In the genomic region with DNA sequence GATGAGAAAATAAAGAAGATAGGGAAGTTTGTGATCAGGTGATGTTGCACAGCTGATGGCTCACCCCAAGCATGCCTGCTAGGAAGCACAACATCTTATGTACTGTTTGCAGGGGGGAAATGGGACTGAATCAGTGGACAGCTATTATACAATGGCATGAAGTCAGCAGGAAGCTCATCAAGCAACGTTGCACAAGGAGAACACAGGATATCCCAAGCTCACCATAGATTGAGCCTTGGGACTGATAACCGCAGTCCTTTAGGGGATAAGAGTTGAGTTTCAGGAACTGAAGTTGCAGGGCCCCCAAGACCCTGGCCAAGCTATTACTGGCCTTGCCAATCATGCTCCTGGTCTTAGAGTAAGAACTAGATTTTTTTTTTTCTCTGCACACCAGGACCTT, we compare ENCODE assay signal across 28 mouse cellular contexts.
DNase-seq lines count a peak whose midpoint lies in the region; ATAC-seq and TF ChIP-seq lines count a peak whose summit lies in the region.
"Had no signal": no experiment of that assay in that cellular context is flagged by ENCODE, and none has a peak within 500 bp of the region (broad histone marks: within the 10 kb centered on the region; RNA-seq: fewer than 3 reads in every experiment).

No protein-coding gene starts in this region.

- H3K9me3 ChIP-seq in heart, postnatal 0 days (replicated peaks; ENCODE audit: control insufficient read depth, low read length) = no peaks in the 10 kb centered on the region
- no peaks in the 10 kb centered on the region for H3K9me3 ChIP-seq in liver, postnatal 0 days (ENCODE audit: low read length)
- H3K9me3 ChIP-seq in liver, embryonic 12.5 days (replicated peaks) = no peaks in the 10 kb centered on the region
- H3K9me3 ChIP-seq: embryonic facial prominence, embryonic 12.5 days; embryonic facial prominence, embryonic 15.5 days; G1E; heart, embryonic 10.5 days; hindbrain, embryonic 10.5 days; hindbrain, embryonic 13.5 days had no signal

- TF ChIP-seq EP300 in heart, postnatal 0 days (IDR thresholded peaks at IDR 0.05; ENCODE audit: low read depth) = no peak
- TF ChIP-seq EP300 in liver, postnatal 0 days (IDR thresholded peaks at IDR 0.05; ENCODE audit: low read depth) = 0 out of 2 replicates have a peak, but pooled peaks have one; percentile 9

- 64% methylated on average over 2 of the region's 2 CpGs for WGBS in heart, postnatal 0 days
- 39% methylated on average over 2 of the region's 2 CpGs for WGBS in liver, postnatal 0 days (ENCODE audit: insufficient replicate concordance)
- WGBS in liver, embryonic 12.5 days (ENCODE audit: insufficient replicate concordance) = 35% methylated on average over 2 of the region's 2 CpGs

- no peak overlapping the region for H3K4me3 ChIP-seq in heart, postnatal 0 days (ENCODE audit: low read depth, low read length)
- no peak overlapping the region for H3K4me3 ChIP-seq in liver, postnatal 0 days (ENCODE audit: low read depth, low read length)
- no peak overlapping the region for H3K4me3 ChIP-seq in liver, embryonic 12.5 days
- H3K4me3 ChIP-seq: embryonic facial prominence, embryonic 12.5 days; embryonic facial prominence, embryonic 15.5 days; gastrocnemius, adult 2 months; heart, embryonic 10.5 days; hindbrain, embryonic 10.5 days; hindbrain, embryonic 13.5 days had no signal

- no peaks in the 10 kb centered on the region for H3K27me3 ChIP-seq in heart, postnatal 0 days (ENCODE audit: control insufficient read depth, insufficient read depth, low read length)
- no peaks in the 10 kb centered on the region for H3K27me3 ChIP-seq in liver, postnatal 0 days (ENCODE audit: insufficient read depth, low read length)
- no peaks in the 10 kb centered on the region for H3K27me3 ChIP-seq in liver, embryonic 12.5 days (replicated peaks)
- H3K27me3 ChIP-seq: CH12.LX; embryonic facial prominence, embryonic 12.5 days; embryonic facial prominence, embryonic 15.5 days; hindbrain, embryonic 13.5 days; Patski had no signal

- no peak for ATAC-seq in heart, postnatal 0 days (ENCODE audit: insufficient read depth, low read depth)
- ATAC-seq in liver, postnatal 0 days = no peak
- ATAC-seq in liver, embryonic 12.5 days = no peak
- peak; percentile 80 for ATAC-seq in megakaryocyte progenitor cell, adult 5-6 weeks (replicated peaks; ENCODE audit: poor library complexity)
- ATAC-seq: forebrain, embryonic 14.5 days; forebrain, postnatal 0 days; hindbrain, embryonic 16.5 days; Patski had no signal

- H3K9ac ChIP-seq in heart, postnatal 0 days (replicated peaks; ENCODE audit: low read depth, low read length) = no peak overlapping the region
- no peak overlapping the region for H3K9ac ChIP-seq in liver, postnatal 0 days (replicated peaks)
- no peak overlapping the region for H3K9ac ChIP-seq in liver, embryonic 12.5 days
- H3K9ac ChIP-seq: embryonic facial prominence, embryonic 12.5 days; embryonic facial prominence, embryonic 15.5 days; forebrain, postnatal 0 days; hindbrain, embryonic 13.5 days had no signal

- H3K4me1 ChIP-seq in heart, postnatal 0 days (ENCODE audit: control insufficient read depth, insufficient read depth) = no peaks in the 10 kb centered on the region
- H3K4me1 ChIP-seq in liver, postnatal 0 days (ENCODE audit: insufficient read depth) = 0 out of 2 replicates have a peak, but pooled peaks cover 2% of the 10 kb centered on the region
- 0 out of 2 replicates have a peak, but pooled peaks cover under 1% of the 10 kb centered on the region for H3K4me1 ChIP-seq in liver, embryonic 12.5 days
- H3K4me1 ChIP-seq: embryonic facial prominence, embryonic 12.5 days; embryonic facial prominence, embryonic 15.5 days had no signal

- H3K4me2 ChIP-seq in heart, postnatal 0 days (ENCODE audit: low read depth, low read length) = no peak overlapping the region
- H3K4me2 ChIP-seq in liver, postnatal 0 days (ENCODE audit: low read depth, low read length) = no peak overlapping the region
- no peak overlapping the region for H3K4me2 ChIP-seq in liver, embryonic 12.5 days
- H3K4me2 ChIP-seq: embryonic facial prominence, embryonic 12.5 days; embryonic facial prominence, embryonic 15.5 days; hindbrain, embryonic 13.5 days had no signal

- no peaks in the 10 kb centered on the region for H3K36me3 ChIP-seq in heart, postnatal 0 days (replicated peaks; ENCODE audit: control insufficient read depth, insufficient read depth, low read length)
- H3K36me3 ChIP-seq in liver, postnatal 0 days (replicated peaks; ENCODE audit: insufficient read depth, low read length) = peaks cover 3% of the 10 kb centered on the region
- 0 out of 2 replicates have a peak, but pooled peaks cover 2% of the 10 kb centered on the region for H3K36me3 ChIP-seq in liver, embryonic 12.5 days
- H3K36me3 ChIP-seq: embryonic facial prominence, embryonic 12.5 days; embryonic facial prominence, embryonic 15.5 days; heart, embryonic 10.5 days; hindbrain, embryonic 10.5 days; hindbrain, embryonic 13.5 days had no signal

- peak; percentile 13 for DNase-seq in heart, postnatal 0 days (ENCODE audit: low spot score)
- no peak for DNase-seq in heart, adult 9 months (ENCODE audit: low spot score in 2 of 2)
- no peak for DNase-seq in liver, postnatal 0 days
- no peak for DNase-seq in urinary bladder, postnatal 36 days (ENCODE audit: low spot score in 2 of 2)
- DNase-seq: adrenal gland, postnatal 10 days; adrenal gland, postnatal 36 days; B cell, adult 2 months; cerebellum, adult 18-20 months; cerebellum, adult 9-10 months; cerebellum, postnatal 14 days; forebrain, postnatal 0 days; gastrocnemius, adult 2 months; gastrocnemius, postnatal 14 days; heart, adult 18-20 months; heart, postnatal 10 days; heart, postnatal 36 days had no signal

- H3K27ac ChIP-seq in heart, postnatal 0 days (ENCODE audit: low read depth) = no peak overlapping the region
- H3K27ac ChIP-seq in liver, postnatal 0 days (ENCODE audit: low read depth) = no peak overlapping the region
- H3K27ac ChIP-seq in liver, embryonic 12.5 days = no peak overlapping the region
- H3K27ac ChIP-seq: embryonic facial prominence, embryonic 12.5 days; embryonic facial prominence, embryonic 15.5 days; gastrocnemius, adult 2 months; heart, embryonic 10.5 days; hindbrain, embryonic 10.5 days; hindbrain, embryonic 13.5 days had no signal

- TF ChIP-seq CTCF in heart, postnatal 0 days (IDR thresholded peaks at IDR 0.05; ENCODE audit: low read depth) = no peak
- TF ChIP-seq CTCF in liver, postnatal 0 days (IDR thresholded peaks at IDR 0.05; ENCODE audit: low read depth) = no peak
